Mouse (Mus musculus) neural tube, embryonic 10.5 days (tissue): ENCODE data around the gene Tiam1.

Experiments used
- DNase-seq: peaks from one replicate; pipeline ENCODE4 v3.0.0-alpha.2; 2017; ENCODE audit warnings: low spot score; ENCODE audit errors: extremely low spot score

Gene Tiam1

GRCm38 (mm10) chr16:89739559-89739958, 404.0 kb downstream of the Tiam1 start:
- no peak for DNase-seq

- no peak for DNase-seq
Observed at GRCm38 (mm10) chr16:89738963-89739362, 404.6 kb downstream of the Tiam1 start.
